Mouse (Mus musculus) thymus, postnatal 10 days (tissue): Measurements from ENCODE around the gene Ccdc85b.

ENCODE experiments used
- DNase-seq, 2 experiments: peaks; one replicate each; pipeline ENCODE4 v3.0.0; 2021; ENCODE audit warnings: low spot score in 2 of 2

Ccdc85b gene

GRCm38 (mm10) chr19:5481398-5481797 lies 23.7 kb upstream of the Ccdc85b start:
- no peak for DNase-seq

- no peak for DNase-seq
These were observed 22.3 kb upstream of the Ccdc85b start for GRCm38 (mm10) chr19:5480016-5480415.

- DNase-seq = no peak
These were observed 20.1 kb upstream of the Ccdc85b start for GRCm38 (mm10) chr19:5477668-5478300.

- DNase-seq = no peak
These were observed 19.4 kb upstream of the Ccdc85b start for GRCm38 (mm10) chr19:5477004-5477667.

DNA sequence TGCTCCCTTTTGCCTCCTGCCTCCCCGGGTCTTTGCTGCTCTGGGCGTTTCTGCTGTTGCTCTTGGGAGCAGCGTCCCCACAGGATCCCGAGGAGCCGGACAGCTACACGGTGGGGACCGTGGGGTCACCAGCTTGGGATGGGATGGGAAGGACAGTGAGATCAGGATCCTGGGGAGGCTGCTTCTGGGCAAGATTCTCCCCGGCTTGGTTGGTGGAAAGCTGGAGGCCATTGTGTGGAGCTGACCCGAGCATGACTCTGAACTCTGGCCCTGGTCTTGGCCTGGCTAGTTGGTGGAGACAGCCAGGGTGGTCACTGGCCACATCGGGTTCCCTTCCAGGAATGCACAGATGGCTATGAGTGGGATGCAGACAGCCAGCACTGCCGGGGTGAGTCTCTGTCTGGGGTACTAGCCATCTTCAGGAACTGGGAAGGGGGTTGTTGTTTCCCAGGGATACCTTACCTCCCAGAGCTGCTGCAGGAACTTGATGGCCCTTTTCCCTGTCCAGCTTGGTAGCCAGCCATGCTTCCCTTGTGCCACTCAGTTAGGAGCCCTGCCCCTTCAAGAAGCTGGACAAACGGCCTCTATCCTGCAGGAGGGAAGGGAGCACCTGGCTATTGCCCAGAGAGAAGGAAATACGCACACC lies 17.5 kb upstream of the Ccdc85b start:
- no peak for DNase-seq

DNA sequence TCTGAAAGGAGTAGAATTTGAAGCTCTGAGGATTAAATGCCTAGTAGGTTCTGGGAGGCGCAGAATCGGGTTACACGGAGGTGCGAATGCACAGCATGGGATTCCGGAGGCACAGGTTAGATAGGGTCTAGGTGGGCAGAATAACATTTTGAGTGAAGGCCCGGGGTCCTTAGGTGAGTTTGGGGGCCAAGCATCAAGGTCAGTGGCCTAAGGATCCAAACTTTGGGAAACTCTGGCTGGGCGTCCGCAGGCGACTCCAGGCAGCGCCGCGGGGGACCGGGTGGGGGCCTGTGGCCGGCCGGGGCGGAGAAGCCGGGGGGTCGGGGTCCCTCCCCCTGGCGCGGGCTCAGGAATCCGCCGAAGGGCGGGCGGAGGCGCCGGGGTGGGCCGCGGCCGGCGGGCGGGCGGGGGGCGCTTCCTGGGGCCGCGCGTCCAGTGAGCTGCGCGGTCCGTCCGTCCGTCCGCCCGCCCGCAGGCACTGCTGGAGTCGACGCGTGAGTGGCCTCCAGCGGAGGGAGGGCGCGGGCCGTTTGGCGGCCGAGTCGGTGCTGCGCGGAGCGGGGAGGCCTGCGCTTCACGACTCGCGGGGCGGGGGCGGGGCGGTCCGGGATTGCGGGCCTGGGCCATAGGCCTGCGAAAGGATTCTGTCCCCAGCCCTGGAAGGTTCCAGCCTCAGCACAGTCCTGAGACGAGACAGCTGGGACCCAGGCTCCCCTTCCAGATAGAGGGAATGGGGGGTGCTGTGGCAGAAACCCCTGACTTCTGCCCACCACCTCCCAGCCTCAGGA lies 16.8 kb upstream of the Ccdc85b start:
- DNase-seq = no peak

DNA sequence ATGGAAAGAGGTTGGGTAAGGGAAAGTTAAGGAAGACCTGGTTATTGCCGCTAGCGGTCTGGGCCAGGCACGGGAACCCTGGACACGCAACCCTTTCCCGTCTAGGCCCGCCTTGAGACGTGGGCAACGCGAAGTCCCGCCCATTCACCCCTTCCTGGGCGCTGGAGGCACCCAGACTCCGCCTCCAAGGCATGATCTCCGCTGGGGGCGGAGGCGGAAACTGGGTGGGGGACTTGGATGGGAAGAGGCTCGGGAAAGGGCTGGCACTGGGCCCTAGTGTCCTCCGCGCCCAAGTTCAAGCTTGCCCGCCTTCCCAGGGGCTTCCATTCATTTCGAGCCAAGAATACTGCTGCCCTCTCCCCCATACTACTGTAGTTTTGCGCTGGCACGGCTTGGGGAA lies 16.0 kb upstream of the Ccdc85b start, which contains the start of gene Efemp2:
Gene Efemp2, plus strand, starts transcription at position 235 of the 400 bp plus-strand sequence.
- peak; percentile 44 to 51 for DNase-seq

- DNase-seq = no peak
These were observed 15.2 kb upstream of the Ccdc85b start for GRCm38 (mm10) chr19:5472857-5473256.

- DNase-seq = no peak
These were observed 14.2 kb upstream of the Ccdc85b start for GRCm38 (mm10) chr19:5471846-5472245.

- peak; percentile 67 to 69 for DNase-seq
These were observed 10.7 kb upstream of the Ccdc85b start, which contains the start of gene Ctsw for GRCm38 (mm10) chr19:5468374-5468773. TSS of gene Ctsw (minus strand) at chr19:5468507.

- DNase-seq = no peak
These were observed 9.3 kb upstream of the Ccdc85b start for GRCm38 (mm10) chr19:5466916-5467500.

DNA sequence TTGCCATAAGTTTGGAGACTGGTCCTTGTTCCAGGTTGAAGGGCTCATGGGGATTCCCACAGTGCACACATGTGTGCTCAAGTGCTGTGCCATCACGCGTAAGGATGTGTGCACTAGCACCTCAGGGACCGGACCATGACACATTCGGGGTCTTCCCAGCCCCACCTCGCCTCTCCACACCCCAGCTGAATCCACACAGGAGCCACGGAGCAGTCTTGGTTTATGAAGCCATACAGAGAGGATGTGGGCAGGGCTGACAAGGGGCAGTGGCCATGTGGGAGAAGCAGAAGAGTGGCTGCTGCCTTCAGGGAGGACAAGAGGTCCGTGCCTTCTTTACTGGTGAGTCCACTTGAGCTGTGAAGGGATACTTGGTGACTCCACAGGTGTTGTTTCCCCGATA lies 7.3 kb upstream of the Ccdc85b start:
- DNase-seq = no peak

- peak; percentile 50 to 75 for DNase-seq
These were observed 6.3 kb upstream of the Ccdc85b start for GRCm38 (mm10) chr19:5463791-5464562.

DNA sequence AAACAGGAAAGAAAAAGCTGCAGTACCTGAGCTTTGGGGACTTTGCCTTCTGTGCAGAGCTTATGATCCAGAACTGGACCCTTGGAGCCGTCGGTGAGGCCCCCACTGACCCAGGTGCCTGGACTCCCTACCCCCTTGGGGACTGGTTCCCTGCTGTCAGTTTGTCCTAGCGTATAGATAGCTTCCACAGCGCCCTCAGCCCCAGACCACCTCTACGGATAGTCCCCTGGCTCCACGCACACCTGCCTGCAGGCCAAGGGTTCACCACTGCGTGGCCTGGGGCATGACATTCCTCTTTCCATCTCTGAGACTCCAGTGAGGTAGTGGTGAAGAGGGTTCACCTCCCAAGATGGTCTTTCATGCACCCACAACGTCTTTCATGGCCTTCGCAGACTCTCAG lies 5.5 kb upstream of the Ccdc85b start:
- no peak for DNase-seq

DNA sequence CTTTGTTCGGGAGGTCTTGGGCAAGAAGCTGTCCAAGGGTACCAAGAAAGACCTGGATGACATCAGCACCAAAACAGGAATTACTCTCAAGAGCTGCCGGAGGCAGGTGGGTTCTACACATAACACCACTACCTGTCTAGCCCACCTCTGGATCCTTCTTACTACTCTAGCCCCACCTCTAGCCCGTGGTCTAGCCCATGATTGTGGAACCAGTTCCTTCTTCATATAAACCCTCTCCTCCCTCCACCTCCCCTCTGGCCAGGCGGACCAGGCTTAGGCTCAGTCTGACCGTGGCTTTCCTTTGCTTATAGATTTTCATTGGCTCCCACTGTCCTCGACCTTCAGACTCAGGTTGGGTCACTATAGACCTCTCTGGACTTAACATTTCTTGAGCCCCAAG lies 3.7 kb upstream of the Ccdc85b start:
- DNase-seq = no peak

GRCm38 (mm10) chr19:5460465-5460911 lies 2.8 kb upstream of the Ccdc85b start, which contains the start of gene Fibp:
TSS of gene Fibp (plus strand) at chr19:5460615.
- DNase-seq = peak; percentile 65 to 81

DNA sequence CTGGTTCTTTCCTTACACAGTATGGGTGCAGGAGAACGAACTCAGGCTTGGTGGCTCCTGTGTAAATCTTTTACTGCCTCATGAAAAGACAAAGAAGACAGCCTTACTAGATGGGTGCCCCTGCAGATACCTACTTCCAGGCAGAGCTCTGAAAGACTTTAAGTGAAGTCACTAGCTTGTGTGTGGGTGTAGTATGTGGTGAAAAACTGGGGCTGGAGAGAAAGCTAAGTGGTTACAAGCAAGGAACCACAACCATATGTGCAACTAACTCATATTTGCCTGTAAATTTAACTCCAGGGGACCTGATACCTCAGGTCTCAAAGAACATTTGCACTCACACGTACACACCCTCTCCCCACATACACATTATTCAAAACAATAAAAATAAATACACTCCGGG lies 2.2 kb upstream of the Ccdc85b start:
- no peak for DNase-seq

GRCm38 (mm10) chr19:5459019-5459418 lies 1.3 kb upstream of the Ccdc85b start:
- no peak for DNase-seq

DNA sequence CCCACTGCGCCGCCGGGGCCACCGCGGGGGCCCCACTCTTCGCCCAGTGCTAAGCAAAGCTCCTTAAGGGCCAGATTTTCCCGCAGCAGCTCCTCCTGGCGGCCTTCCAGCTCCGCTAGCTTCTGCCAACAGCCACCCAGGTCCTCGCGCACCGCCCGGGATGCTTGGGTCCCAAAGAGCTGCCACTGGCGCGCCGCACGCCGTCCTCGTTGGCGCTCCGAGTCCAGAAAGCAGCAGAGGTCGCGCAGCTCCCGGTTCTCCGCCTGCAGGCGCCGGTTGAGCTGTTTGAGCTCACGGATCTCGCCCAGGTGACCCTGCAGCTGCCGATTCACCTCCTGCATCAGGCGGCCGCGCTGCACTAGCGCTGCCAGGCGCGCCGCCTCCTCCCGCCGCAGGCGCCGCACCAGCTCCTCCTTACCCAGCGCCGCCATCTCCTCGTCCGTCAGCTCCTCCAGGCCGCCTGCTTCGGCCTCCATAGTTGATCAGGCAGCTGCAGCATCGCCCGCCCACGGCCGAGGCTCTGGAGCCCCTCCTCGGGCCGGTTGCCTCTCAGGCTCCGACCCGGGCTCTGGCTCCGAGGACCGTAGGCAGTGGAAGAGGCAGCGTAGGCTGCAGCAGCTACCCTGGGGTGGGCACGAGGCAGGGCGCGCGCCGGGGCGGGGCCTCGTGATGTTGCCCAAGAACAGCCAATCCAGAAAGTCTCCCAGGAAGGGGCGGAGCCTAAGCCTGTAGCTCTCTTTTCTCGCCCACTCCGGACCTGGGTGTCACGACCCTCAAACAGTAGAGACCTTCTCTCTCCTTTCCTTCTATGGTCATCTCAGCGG lies 560 bp downstream of the Ccdc85b start:
- peak; percentile 94 to 96 for DNase-seq
